Mouse (Mus musculus) spleen, postnatal 0 days (tissue): Measurements from ENCODE around the gene Slc24a1. TPM values are rescaled to one million over a fixed set of nuclear protein-coding genes. Genes with fewer than 3 reads are reported as not detected.

Experiments used
- polyA plus RNA-seq: library from polyadenylated mRNA; unstranded; fragments of >200 nt; fragmentation: Nextera tagmentation; extraction: Ambion mirVana; gene quantifications from 2 replicates; pipeline ENCODE4 v1.2.1, GENCODE M21; 2015

Gene Slc24a1
- polyA plus RNA-seq: 0.14 and 0.16 TPM in 2 replicates

GRCm38 (mm10) chr9:64951161-64951657 is at the start of gene Slc24a1:
Slc24a1 (minus strand) TSS chr9:64951607.

GRCm38 (mm10) chr9:64960117-64960977 is 8.9 kb upstream of the Slc24a1 start, which contains the start of gene Ints14:
Ints14 (plus strand) TSS chr9:64960905.

Other genes with a start within 250 kb of the Slc24a1 start
- 295 and 315 TPM in 2 replicates for gene Rab11a, start 213.8 kb downstream of the Slc24a1 start, polyA plus RNA-seq
- gene Dennd4a, start 140.3 kb downstream of the Slc24a1 start, polyA plus RNA-seq: 30.9 and 34.2 TPM in 2 replicates
- 23.7 and 24.2 TPM in 2 replicates for gene Ints14, start 9.3 kb upstream of the Slc24a1 start, polyA plus RNA-seq
- 37.6 and 40.5 TPM in 2 replicates for gene Hacd3, start 70.1 kb upstream of the Slc24a1 start, polyA plus RNA-seq
- gene Dpp8, start 80.8 kb upstream of the Slc24a1 start, polyA plus RNA-seq: 20.2 and 22.4 TPM in 2 replicates
- 2.0 and 3.5 TPM in 2 replicates for gene Igdcc4, start 149.9 kb upstream of the Slc24a1 start, polyA plus RNA-seq
- 0.18 TPM in 1 of 2 replicates, not detected in the other for gene Igdcc3, start 189.6 kb upstream of the Slc24a1 start, polyA plus RNA-seq
- 8.9 and 10.6 TPM in 2 replicates for gene Parp16, start 243.7 kb upstream of the Slc24a1 start, polyA plus RNA-seq